Mouse (Mus musculus): ENCODE measurements around the gene Macrod1. TPM values are rescaled to one million over a fixed set of nuclear protein-coding genes. Genes with fewer than 3 reads are reported as not detected.
"Not testable (repeated sequence)": the region's sequence is repeated elsewhere in the genome, so short reads cannot be mapped to it uniquely, and the experiment has no call there.

Gene Macrod1
- 10 to 100 TPM; 52.5 to 66.7 TPM for total RNA-seq (2021)
- long read RNA-seq, experiment 1, transcript Macrod1-201 (11 exons, 1,228 nt), result major isoform, 92 of 159 reads
- long read RNA-seq, experiment 1, partial matches to known transcripts, result 4 of 159 reads
- long read RNA-seq, experiment 1, other reads (novel, unspliced or antisense), result 63 of 159 reads
- long read RNA-seq, experiment 2, transcript Macrod1-201 (11 exons, 1,228 nt), result major isoform, 31 of 43 reads
- long read RNA-seq, experiment 2, partial matches to known transcripts, result 3 of 43 reads
- long read RNA-seq, experiment 2, other reads (novel, unspliced or antisense), result 9 of 43 reads

GRCm38 (mm10) chr19:7056248-7057087 is at the start of gene Macrod1:
Gene Macrod1 (plus strand): TSS chr19:7056810.
- peak; percentile 88 to 89 for DNase-seq

DNA sequence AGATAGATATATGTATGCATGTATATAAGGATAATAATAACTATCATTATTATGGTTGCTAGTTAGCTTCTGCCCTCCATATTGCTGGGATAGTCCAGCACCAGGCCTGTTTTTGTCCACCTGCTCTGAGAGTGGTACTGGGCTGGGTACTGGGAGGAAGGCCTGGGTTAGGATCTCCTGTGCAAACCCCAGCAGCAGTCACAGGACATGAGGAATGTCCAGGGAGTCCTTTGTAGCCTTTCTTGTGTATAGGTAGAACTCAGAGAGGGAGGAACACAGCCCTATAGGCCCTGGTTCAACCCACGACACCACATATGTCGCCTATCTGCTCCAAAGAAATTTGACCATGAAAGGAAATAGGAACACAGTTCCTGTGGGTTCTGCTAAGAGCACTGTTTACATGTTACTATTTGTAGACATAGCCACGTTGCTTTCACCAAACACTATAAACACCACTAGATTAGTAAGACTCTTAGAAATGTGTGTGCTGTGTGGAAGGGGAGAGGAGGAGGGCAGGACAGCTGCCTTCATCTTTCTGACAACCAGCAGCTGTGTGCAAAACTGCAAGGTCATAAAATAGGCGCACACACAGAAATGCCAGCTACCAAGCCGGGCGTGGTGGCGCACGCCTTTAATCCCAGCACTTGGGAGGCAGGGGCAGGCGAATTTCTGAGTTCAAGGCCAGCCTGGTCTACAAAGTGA is 49.6 kb upstream of the Macrod1 start:
- DNase-seq, result no peak

- no peak for DNase-seq
These were observed 44.2 kb upstream of the Macrod1 start for GRCm38 (mm10) chr19:7012426-7012825.

GRCm38 (mm10) chr19:7013984-7014383 is 42.6 kb upstream of the Macrod1 start:
- DNase-seq, result no peak

- DNase-seq, result no peak
These were observed 42.0 kb upstream of the Macrod1 start for GRCm38 (mm10) chr19:7014481-7015135.

- no peak for DNase-seq
These were observed 38.8 kb upstream of the Macrod1 start for GRCm38 (mm10) chr19:7017541-7018457.

GRCm38 (mm10) chr19:7018546-7018945 is 38.1 kb upstream of the Macrod1 start:
- no peak for DNase-seq

DNA sequence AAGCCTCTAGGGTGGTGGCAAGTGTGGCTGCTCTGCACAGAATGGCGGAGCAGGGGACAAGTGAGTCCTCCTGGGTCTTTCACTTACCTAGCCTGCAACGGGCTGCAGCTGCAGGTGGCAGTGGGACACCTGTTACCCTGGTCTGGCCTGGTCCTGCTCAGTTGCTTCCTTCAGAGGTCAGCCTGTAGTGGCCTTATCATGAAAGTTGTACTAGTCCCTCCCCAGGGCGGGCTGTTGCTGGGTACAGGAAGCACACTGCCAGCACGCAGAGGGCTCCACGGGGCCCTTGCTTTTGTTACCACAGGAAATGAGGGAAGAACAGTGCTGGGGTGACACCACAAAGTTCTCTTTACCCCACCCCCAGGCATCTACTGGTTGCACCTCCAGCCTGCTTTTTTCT is 37.4 kb upstream of the Macrod1 start, which contains the start of gene Fermt3:
TSS of gene Fermt3 (minus strand) at position 279 of the 400 bp plus-strand sequence.
- peak; percentile 21 to 39 for DNase-seq

DNA sequence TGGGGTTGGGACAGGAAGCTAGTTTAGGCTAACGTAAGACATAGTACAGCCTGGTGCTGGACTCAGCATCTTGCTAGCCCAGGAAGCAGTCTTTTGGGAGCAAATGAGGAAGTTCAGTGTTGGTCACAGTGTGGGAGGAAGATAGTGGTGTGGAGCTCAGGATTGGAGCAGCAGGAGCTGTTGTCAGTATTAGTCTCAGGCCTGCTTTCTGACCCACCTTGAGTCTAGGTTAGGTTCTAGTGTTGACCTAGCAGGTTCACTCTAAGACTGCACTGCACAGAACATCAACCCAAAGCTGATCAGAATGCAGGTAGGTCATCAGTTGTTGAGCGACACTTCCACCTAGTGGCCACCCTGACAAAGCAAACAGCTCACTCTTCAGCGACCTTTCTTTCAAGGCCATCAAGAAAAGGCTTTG is 36.4 kb upstream of the Macrod1 start:
- peak; percentile 74 to 79 for DNase-seq

GRCm38 (mm10) chr19:7029531-7029930 is 27.1 kb upstream of the Macrod1 start:
- DNase-seq, result no peak

- DNase-seq, result no peak
These were observed 22.6 kb upstream of the Macrod1 start for GRCm38 (mm10) chr19:7034006-7034405.

DNA sequence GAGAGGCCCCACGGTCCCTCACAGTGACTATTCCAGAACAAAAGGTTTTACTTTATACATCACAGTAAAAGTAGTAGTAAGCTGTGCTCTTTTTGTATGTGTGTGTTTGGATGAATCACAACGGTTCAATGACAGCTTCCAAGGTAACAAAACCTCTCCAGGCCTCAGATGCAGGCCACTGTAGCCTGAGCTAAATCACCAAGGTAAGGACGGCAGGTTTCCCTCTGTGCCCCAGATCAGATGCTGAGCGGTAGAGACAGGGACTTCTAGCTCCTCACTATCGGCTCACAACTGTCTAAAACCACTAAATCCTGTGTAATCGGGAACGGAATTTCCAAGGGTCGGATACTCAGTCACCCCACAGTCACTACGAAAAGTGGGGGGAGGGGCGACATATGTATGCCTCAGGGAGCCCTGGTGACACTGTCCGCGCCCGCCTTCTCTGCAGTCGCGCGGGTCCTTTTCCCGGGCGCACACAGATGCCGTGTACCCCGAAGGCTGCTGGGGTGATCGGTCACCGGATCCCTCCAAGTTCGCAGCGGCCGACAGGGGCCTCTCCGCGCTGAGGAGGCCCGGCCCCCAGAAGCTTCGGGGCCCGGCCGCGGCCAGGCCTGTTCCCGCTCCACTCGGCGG is 17.4 kb upstream of the Macrod1 start:
- peak; percentile 60 to 66 for DNase-seq

GRCm38 (mm10) chr19:7039841-7040636 is 16.6 kb upstream of the Macrod1 start, which contains the start of gene Stip1:
Gene Stip1 (minus strand): TSS chr19:7039967.
- peak; percentile 99 for DNase-seq

DNA sequence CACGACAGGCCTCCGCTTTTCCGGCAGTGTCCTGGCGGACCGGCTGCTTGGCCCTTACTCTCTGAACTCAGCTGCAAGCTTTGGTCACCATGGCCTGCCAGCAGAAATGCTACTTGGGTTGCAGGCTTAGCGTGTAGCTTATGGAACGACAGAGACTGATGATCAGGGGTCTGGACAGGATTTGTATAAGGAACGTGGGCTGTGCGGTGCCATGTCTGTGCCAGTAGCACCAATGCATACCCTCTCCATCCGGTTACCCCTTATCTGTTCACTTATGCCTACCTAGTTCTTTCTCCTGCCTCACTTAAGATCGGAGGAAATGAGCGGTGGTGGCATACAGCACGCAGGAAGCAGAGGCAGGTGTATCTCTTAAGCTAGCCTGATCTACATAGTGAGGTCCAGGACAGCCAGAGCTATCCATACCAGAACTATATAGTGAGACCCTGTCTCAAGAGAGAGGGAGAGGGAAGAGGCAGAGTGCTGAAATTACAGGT is 15.9 kb upstream of the Macrod1 start:
- DNase-seq, result no peak

DNA sequence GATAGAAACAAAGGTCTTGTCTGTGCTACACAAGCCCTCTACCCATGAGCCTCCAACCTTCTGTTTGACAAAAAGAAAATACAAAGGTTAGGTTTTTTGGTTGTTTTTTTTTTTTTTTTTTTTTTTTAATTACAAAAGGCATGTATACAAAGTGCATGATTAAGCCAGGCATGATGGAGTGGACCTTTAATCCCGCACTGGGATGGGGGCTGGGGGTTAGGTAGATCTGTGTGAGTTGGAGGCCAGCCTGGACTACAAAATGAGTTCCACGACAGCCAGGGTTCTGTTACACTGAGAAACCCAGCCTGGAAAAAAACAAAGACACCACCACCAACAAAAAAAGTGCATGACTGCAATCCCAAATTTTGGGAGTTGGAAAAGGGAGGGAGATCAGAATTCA is 15.4 kb upstream of the Macrod1 start:
- no peak for DNase-seq

GRCm38 (mm10) chr19:7044279-7044678 is 12.3 kb upstream of the Macrod1 start:
- DNase-seq, result no peak

DNA sequence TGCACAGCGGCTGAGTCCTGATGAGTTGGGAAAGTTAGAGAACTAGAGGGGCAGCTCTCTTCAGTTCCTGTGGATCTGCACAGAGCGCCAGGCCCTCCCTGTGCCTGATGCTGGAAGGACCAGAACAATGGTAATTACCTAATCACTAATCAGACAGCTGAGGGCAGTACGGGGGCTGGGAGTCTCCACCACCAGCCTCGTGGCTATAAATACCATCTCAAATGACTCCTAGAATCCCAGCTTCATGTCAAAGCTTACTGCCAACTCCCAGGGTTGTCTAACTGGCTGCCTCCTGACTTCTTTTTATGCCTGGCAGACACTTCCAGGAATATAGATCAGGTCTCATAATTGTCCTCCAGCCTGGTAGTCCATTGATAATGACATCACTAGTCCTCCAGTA is 11.9 kb upstream of the Macrod1 start:
- DNase-seq, result no peak

DNA sequence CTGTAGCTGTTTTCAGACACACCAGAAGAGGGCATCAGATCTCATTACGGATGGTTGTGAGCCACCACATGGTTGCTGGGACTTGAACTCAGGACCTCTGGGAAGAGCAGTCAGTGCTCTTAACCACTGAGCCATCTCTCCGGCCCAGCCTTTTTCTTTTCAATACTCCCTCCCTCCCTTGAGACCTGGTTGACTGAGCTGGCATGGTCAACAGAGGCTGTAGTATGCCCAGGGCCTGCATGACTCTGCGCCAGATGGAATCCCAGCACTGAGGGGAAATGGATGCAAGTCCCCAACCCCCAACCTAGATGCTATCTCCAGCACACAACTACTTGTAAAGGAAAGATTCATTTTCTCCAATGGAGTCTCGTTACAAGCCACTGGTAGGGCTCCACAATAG is 3.2 kb upstream of the Macrod1 start:
- not testable (repeated sequence) for DNase-seq

DNA sequence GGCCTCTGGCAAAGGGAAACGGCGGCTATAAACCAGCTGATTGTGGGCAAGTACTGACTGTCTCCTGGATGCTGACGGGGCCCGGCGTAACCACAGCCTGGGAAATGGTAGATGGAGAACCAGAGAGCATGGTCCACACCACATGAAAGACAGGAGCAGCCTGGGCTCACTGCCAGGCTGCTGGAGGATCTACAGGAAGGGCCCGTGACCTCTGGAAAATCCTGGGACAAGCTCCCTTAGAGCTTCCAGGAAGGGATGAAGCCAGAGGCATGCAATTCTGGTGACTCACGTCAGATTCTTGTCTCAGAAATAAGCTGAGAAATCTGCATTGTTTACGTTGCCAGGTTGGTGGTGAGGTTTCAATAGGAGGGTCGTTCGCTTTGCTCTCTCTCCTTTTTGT is 1.8 kb upstream of the Macrod1 start:
- peak; percentile 28 to 56 for DNase-seq
